Mouse (Mus musculus) kidney, postnatal 0 days (tissue): Measurements from ENCODE around the gene Olfr286. TPM values are rescaled to one million over a fixed set of nuclear protein-coding genes. Genes with fewer than 3 reads are reported as not detected.
A peak's percentile ranks its signal among the peaks of the same experiment; 100 is the strongest.

Experiments
- ATAC-seq: fragments of 200-750 bp; cut with Nextera tagmentation; replicated peaks from 2 replicates; pipeline ENCODE4 v1.8.0; 2017; ENCODE audit warnings: low read depth, moderate number of reproducible peaks, moderate TSS enrichment, moderate library complexity; ENCODE audit not compliant: low FRiP score
- DNase-seq: peaks from one replicate; pipeline ENCODE4 v3.0.0-alpha.2; 2016; ENCODE audit warnings: low spot score
- H3K27ac ChIP-seq: fragments of 300-500 bp; sonication (generic); 2 replicates; pipeline ENCODE4 v1.5.1; 2014; ENCODE audit warnings: mild to moderate bottlenecking
- H3K27me3 ChIP-seq: fragments of 300-500 bp; sonication (generic); 2 replicates; pipeline ENCODE4 v1.6.1; 2014; ENCODE audit warnings: low read length, mixed read lengths; ENCODE audit not compliant: insufficient read depth
- H3K36me3 ChIP-seq: fragments of 300-500 bp; sonication (generic); 2 replicates; pipeline ENCODE4 v1.6.1; 2014; ENCODE audit warnings: low read length, mixed read lengths; ENCODE audit not compliant: insufficient read depth
- H3K4me1 ChIP-seq: fragments of 300-500 bp; sonication (generic); replicated peaks from 2 replicates; pipeline ENCODE4 v1.6.1; 2014; ENCODE audit warnings: antibody characterized with exemption, low read length, mixed read lengths; ENCODE audit not compliant: insufficient read depth
- H3K4me2 ChIP-seq: fragments of 300-500 bp; sonication (generic); 2 replicates; pipeline ENCODE4 v1.6.1; 2014; ENCODE audit warnings: mild to moderate bottlenecking, low read length, moderate library complexity, mixed read lengths
- H3K4me3 ChIP-seq: fragments of 300-500 bp; sonication (generic); replicated peaks from 2 replicates; pipeline ENCODE4 v1.5.1; 2014; ENCODE audit warnings: low read depth, low read length
- H3K9ac ChIP-seq: fragments of 300-500 bp; sonication (generic); 2 replicates; pipeline ENCODE4 v1.6.1; 2014; ENCODE audit warnings: low read depth, low read length
- H3K9me3 ChIP-seq: fragments of 300-500 bp; sonication (generic); replicated peaks from 2 replicates; pipeline ENCODE4 v1.6.1; 2016; ENCODE audit warnings: low read length, inconsistent platforms, mixed read lengths
- CTCF ChIP-seq: IDR thresholded peaks from 2 replicates; pipeline ENCODE4 v1.5.1; 2016; ENCODE audit warnings: antibody characterized with exemption, low read depth, mild to moderate bottlenecking, moderate library complexity
- WGBS: fragments of 180-500 bp; shearing (Covaris S2); extraction: QIAGEN DNeasy Blood & Tissue Kit; methylation state at CpG from one replicate; pipeline ENCODE4 v1.1.7; 2014; 5-methylcytosine and 5-hydroxymethylcytosine counted together
- polyA plus RNA-seq: library from polyadenylated mRNA; unstranded; fragments of >200 nt; fragmentation: Nextera tagmentation; extraction: Ambion mirVana; gene quantifications from 2 replicates; pipeline ENCODE4 v1.2.1, GENCODE M21; 2015

The Olfr286 gene
- polyA plus RNA-seq, 1 experiment from 2014 or later, result not detected

DNA sequence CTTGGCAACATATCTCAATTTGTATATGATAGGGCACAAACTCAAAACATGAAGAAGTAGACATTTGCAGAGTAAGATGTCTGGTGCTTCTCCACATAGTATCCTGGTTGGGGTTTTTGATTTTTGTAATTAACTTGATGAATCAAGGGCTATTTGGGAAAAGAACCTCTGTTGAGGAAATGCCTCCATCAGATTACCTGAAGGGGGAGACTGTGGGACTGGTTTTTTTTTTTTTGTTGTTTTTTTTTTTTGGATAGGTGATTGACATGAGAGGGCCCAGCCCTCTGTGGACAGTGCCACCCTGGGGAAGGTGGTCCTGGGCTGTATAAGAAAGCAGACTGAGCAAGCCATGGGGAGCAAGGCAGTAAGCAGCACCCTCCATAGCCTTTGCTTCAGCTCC, 11.9 kb downstream of the Olfr286 start:
- ATAC-seq, result no peak
- no peak for TF ChIP-seq CTCF
- no peaks in the 10 kb centered on the region for H3K4me1 ChIP-seq
- H3K36me3 ChIP-seq, result no peaks in the 10 kb centered on the region
- H3K4me2 ChIP-seq, result no peak overlapping the region
- H3K27me3 ChIP-seq, result no peaks in the 10 kb centered on the region
- H3K27ac ChIP-seq, result no peak overlapping the region
- no peak overlapping the region for H3K9ac ChIP-seq
- no peak overlapping the region for H3K4me3 ChIP-seq
- no peak for DNase-seq
- no peaks in the 10 kb centered on the region for H3K9me3 ChIP-seq

DNA sequence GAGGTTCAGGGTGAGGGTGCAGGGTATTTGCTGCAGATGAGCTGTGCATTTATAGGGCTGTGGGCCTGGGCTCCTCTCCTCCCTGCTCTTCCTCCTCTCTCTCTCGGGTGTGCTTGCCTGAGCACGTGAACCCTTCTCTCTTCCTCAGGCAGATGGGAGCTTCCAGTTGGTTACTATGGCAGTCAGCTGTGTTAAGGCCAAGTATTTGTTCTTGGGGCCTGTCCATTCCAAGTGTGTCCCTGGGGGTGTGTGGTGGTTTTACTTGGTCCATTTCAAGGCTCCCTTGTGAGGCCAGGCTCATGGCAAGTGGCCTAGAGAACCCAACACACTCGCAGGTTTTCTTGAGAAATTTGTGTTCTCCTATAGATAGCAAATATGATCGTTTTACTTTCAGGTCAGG, 13.4 kb downstream of the Olfr286 start, which contains the start of the genes Gm44579 and Olfr287:
TSS of gene Gm44579 (minus strand) at position 101 of the 400 bp plus-strand sequence.
TSS of gene Olfr287 (minus strand) at position 180 of the 400 bp plus-strand sequence.
- DNase-seq (no peak), ATAC-seq (no peak)
- H3K4me1 ChIP-seq, result no peaks in the 10 kb centered on the region
- no peaks in the 10 kb centered on the region for H3K27me3 ChIP-seq
- H3K27ac ChIP-seq, result no peak within 1 kb of the TSS
- WGBS, result 73% methylated on average over 4 of the region's 4 CpGs
- no peak within 1 kb of the TSS for H3K4me3 ChIP-seq
- TF ChIP-seq CTCF, result no peak
- no peak within 1 kb of the TSS for H3K4me2 ChIP-seq
- no peak within 1 kb of the TSS for H3K9ac ChIP-seq
- no peaks in the 10 kb centered on the region for H3K9me3 ChIP-seq
- H3K36me3 ChIP-seq, result no peaks in the 10 kb centered on the region

DNA sequence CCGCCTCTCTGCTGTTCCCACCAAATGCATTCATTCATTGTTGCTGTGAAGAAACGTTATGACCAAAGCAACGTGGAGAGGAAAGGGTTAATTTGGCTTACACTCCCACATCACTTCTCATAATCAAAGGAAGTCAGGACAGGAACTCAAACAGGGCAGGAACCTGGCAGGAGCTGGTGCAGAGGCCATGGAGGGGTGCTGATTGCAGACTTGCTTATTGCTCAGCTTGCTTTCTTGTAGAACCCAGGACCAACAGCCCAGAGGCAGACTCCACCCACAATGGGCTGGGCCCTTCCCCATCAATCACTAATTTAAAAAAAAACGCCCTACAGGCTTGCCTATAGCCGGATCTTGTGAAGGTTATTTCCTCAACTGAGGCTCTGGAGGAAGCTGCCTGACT, 20.1 kb downstream of the Olfr286 start:
- Histone ChIP-seq H3K9ac (no peak overlapping the region), H3K27ac (no peak overlapping the region), H3K9me3 (no peaks in the 10 kb centered on the region), H3K4me2 (no peak overlapping the region), H3K27me3 (no peaks in the 10 kb centered on the region), H3K36me3 (no peaks in the 10 kb centered on the region), H3K4me3 (no peak overlapping the region), H3K4me1 (no peaks in the 10 kb centered on the region)
- DNase-seq (no peak), ATAC-seq (no peak)
- WGBS, result 64% methylated on average over 5 of the region's 5 CpGs
- TF ChIP-seq CTCF, result no peak

DNA sequence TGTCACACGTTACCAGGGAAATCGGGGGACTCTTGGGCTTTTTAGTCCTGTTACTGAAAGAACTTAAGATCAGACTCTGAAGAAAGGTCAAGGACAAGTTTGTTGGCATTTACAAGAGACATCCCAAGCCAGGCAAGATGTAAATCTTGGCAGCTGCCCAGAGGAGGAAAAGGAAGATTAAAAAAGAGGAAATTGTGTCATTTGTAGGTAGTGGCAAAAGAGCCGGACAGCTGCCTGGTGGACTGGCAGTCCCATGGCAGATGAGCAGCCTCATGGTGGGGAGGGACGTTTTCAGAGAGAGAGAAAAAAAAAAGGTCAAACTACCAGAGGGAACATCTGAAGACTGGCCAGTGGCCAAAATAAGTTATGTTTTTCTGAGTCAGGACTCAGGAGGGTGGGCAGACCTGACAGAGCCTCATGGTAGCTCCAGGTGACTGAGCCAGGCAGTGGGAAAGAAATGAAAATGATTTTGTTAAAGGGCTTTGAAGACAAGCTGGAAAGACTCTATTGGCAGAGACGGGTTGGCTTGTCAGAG, 20.8 kb downstream of the Olfr286 start:
- Histone ChIP-seq H3K4me2 (no peak overlapping the region), H3K9me3 (no peaks in the 10 kb centered on the region), H3K4me3 (no peak overlapping the region), H3K36me3 (no peaks in the 10 kb centered on the region), H3K27ac (no peak overlapping the region; the same call in 1 of the 2 replicates), H3K4me1 (no peaks in the 10 kb centered on the region), H3K9ac (no peak overlapping the region), H3K27me3 (no peaks in the 10 kb centered on the region)
- TF ChIP-seq CTCF, result no peak
- no peak for ATAC-seq
- peak; percentile 3 for DNase-seq
- 62% methylated on average over 5 of the region's 5 CpGs for WGBS

DNA sequence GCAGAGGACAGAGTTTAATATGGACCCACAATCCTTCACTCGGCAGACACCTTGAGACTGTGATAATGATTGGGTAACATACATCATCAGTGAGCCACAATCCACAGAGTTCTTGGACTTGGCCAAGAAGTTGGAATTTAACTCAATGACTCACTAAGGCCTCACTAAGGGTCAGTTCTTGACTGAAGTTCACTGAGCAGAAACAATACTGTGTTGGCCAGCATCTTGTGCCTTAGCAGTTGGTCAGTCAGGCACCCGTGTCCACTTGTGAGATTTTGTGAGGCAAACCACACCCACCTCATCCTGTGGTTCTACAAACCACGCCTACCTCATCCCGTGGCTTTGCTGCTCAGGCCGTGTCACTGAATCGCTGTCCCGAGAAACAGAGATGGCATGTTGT, 24.6 kb downstream of the Olfr286 start:
- ATAC-seq, result peak; percentile 93

DNA sequence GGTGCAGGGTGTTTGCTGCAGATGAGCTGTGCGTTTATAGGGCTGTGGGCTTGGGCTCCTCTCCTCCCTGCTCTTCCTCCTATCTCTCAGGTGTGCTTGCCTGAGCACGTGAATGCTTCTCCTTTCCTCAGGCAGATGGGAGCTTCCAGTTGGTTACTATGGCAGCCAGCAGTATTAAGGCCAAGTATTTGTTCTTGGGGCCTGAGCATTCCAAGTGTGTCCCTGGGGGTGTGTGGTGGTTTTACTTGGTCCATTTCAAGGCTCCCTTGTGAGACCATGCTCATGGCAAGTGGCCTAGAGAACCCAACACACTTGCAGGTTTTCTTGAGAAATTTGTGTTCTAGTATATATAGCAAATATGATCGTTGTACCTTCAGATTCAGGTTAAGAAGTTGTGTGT, 38.8 kb downstream of the Olfr286 start, which contains the start of gene Olfr288:
TSS of gene Olfr288 (minus strand) at position 101 of the 400 bp plus-strand sequence.
- H3K4me1 ChIP-seq, result no peaks in the 10 kb centered on the region
- H3K36me3 ChIP-seq, result no peaks in the 10 kb centered on the region
- H3K27me3 ChIP-seq, result no peaks in the 10 kb centered on the region
- H3K4me3 ChIP-seq, result no peak within 1 kb of the TSS
- no peak within 1 kb of the TSS for H3K9ac ChIP-seq
- no peak for DNase-seq
- no peak within 1 kb of the TSS for H3K27ac ChIP-seq
- no peak for TF ChIP-seq CTCF
- WGBS, result 70% methylated on average over 3 of the region's 3 CpGs
- H3K9me3 ChIP-seq, result no peaks in the 10 kb centered on the region
- no peak within 1 kb of the TSS for H3K4me2 ChIP-seq
- no peak for ATAC-seq

More for the DNA sequence above, 24.6 kb downstream of the Olfr286 start:
- Histone ChIP-seq H3K27ac (no peak overlapping the region), H3K4me1 (no peaks in the 10 kb centered on the region), H3K27me3 (no peaks in the 10 kb centered on the region), H3K9me3 (no peaks in the 10 kb centered on the region), H3K4me3 (no peak overlapping the region), H3K4me2 (no peak overlapping the region), H3K9ac (no peak overlapping the region), H3K36me3 (no peaks in the 10 kb centered on the region)
- peak; percentile 14 for DNase-seq
- WGBS, result 64% methylated on average over 7 of the region's 7 CpGs
- TF ChIP-seq CTCF, result no peak

DNA sequence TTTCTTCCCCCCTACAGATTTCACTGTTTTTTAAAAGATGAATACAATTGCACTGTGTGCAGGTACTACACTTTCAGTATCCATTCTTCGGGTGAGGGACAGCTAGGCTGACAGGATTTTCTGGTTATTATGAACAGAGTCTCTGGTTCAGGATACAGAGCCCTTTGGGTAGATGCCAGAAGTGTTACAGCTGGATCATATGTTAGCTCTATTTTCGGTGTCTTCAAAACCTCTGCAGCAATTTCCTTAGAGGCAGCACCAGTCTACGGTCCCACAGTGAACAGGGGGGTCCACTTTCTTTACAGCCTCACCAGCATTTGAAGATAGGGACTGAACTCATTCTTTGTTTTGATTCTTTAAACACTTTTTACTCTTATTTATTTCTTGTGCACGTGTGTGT, 49.8 kb downstream of the Olfr286 start:
- Histone ChIP-seq H3K9me3 (no peaks in the 10 kb centered on the region), H3K9ac (no peak overlapping the region), H3K27ac (no peak overlapping the region), H3K36me3 (no peaks in the 10 kb centered on the region), H3K4me2 (no peak overlapping the region), H3K4me3 (no peak overlapping the region), H3K27me3 (no peaks in the 10 kb centered on the region), H3K4me1 (peaks cover 3% of the 10 kb centered on the region; the same call in 1 of the 2 replicates)
- TF ChIP-seq CTCF, result no peak
- 57% methylated on average over 4 of the region's 4 CpGs for WGBS
- ATAC-seq, result no peak
- DNase-seq, result no peak
